Mouse (Mus musculus) limb, embryonic 13.5 days (tissue): ENCODE measurements at regions not wholly inside any gene's neighbourhood (a gene's known extent, or its start where the extent isn't known, plus 50 kb on each side); places are given as distances from the start of the nearest gene placed in this dataset.

Experiments used
- ATAC-seq: fragments of 200-750 bp; cut with Nextera tagmentation; 2 replicates; pipeline ENCODE4 v1.8.0; 2017; ENCODE audit warnings: low read depth, moderate number of reproducible peaks, moderate TSS enrichment; ENCODE audit not compliant: low FRiP score
- H3K27ac ChIP-seq: fragments of 300-500 bp; sonication (generic); 2 replicates; pipeline ENCODE4 v1.5.1; 2015; ENCODE audit warnings: inconsistent platforms, mild to moderate bottlenecking, moderate library complexity
- H3K27me3 ChIP-seq: fragments of 300-500 bp; sonication (generic); 2 replicates; pipeline ENCODE4 v1.6.1; 2015; ENCODE audit warnings: mild to moderate bottlenecking, inconsistent platforms
- H3K36me3 ChIP-seq: fragments of 300-500 bp; sonication (generic); 2 replicates; pipeline ENCODE4 v1.6.1; 2015; ENCODE audit warnings: inconsistent platforms, mild to moderate bottlenecking, moderate library complexity
- H3K4me1 ChIP-seq: fragments of 300-500 bp; sonication (generic); 2 replicates; pipeline ENCODE4 v1.6.1; 2015; ENCODE audit warnings: inconsistent platforms
- H3K4me2 ChIP-seq: fragments of 300-500 bp; sonication (generic); replicated peaks from 2 replicates; pipeline ENCODE4 v1.6.1; 2015; ENCODE audit warnings: inconsistent platforms, mild to moderate bottlenecking, moderate library complexity
- H3K4me3 ChIP-seq: fragments of 300-500 bp; sonication (generic); 2 replicates; pipeline ENCODE4 v1.5.1; 2015; ENCODE audit warnings: moderate library complexity, mild to moderate bottlenecking, inconsistent platforms
- H3K9ac ChIP-seq: fragments of 300-500 bp; sonication (generic); 2 replicates; pipeline ENCODE4 v1.6.1; 2015; ENCODE audit warnings: mild to moderate bottlenecking, inconsistent platforms
- H3K9me3 ChIP-seq: fragments of 300-500 bp; sonication (generic); 2 replicates; pipeline ENCODE4 v1.6.1; 2016; ENCODE audit warnings: inconsistent platforms
- WGBS: fragments of 180-500 bp; shearing (Covaris S2); methylation state at CpG from one replicate; pipeline ENCODE4 v1.1.7; 2015; 5-methylcytosine and 5-hydroxymethylcytosine counted together

DNA sequence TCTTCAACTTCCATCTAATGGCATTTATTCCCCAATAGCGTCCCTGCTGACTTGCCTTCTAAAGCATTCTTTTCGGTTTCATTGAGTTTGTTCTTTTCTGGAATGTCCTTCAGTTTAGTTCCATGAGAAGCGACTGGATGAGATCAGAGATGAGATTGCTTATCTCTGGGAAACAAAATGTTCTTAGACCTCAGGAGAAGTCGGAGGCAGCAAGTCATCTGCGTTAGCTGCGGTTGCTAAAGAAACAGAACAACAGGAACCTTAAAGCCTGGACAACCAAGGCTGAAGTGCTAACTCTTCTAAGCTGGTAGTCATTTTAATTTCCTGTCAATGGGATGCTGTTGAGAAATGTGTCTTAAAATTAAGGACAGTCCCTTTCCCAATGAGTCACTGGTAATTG lies 365.3 kb downstream of the Pbx1 start:
- no peak overlapping the region for H3K4me2 ChIP-seq
- WGBS = 72% methylated on average over 6 of the region's 6 CpGs
- no peaks in the 10 kb centered on the region for H3K27me3 ChIP-seq
- no peak overlapping the region for H3K4me3 ChIP-seq
- ATAC-seq = no peak
- H3K36me3 ChIP-seq = no peaks in the 10 kb centered on the region
- H3K27ac ChIP-seq = no peak overlapping the region
- H3K4me1 ChIP-seq = no peaks in the 10 kb centered on the region
- no peak overlapping the region for H3K9ac ChIP-seq
- H3K9me3 ChIP-seq = no peaks in the 10 kb centered on the region

- no peak overlapping the region for H3K4me2 ChIP-seq
- no peaks in the 10 kb centered on the region for H3K27me3 ChIP-seq
- no peaks in the 10 kb centered on the region for H3K4me1 ChIP-seq
- H3K27ac ChIP-seq = no peak overlapping the region
- H3K36me3 ChIP-seq = no peaks in the 10 kb centered on the region
- no peak overlapping the region for H3K9ac ChIP-seq
- no peak for ATAC-seq
- no peak overlapping the region for H3K4me3 ChIP-seq
- no peaks in the 10 kb centered on the region for H3K9me3 ChIP-seq
- 77% methylated on average over 9 of the region's 9 CpGs for WGBS
Measured at GRCm38 (mm10) chr1:168068003-168068919, 363.8 kb downstream of the Pbx1 start.

DNA sequence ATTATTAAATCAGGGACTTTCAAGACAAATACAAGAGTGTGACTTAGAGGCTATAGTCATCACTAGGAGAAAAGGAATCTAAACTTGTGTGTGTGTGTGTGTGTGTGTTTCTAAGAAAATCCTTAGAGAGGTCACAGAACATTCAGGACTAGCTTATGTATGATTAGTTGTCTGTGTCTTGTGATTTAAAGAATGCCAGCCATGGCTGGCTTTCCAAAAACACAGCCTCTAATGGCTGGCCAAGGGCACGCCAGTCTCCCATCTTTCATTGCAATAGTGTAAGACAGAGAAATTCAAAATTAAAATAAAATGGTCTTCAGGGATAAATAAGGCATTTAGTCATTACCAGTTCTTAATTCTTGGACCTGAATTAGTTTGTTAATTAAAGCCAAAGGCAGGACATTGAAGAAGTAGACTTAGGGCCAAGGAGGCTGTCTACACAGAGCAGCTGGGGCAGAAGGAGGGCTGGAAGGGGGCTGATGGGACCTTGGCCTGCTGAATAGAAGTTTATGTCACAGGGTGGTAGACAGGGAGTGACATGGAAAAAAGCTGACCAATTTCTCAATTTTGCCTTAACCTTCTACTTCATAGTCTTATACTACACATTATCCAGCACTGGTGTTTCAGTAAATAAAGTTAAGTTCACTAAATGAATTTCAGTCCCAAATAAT lies 363.0 kb downstream of the Pbx1 start:
- Histone ChIP-seq H3K4me1 (no peaks in the 10 kb centered on the region), H3K4me2 (no peak overlapping the region), H3K27ac (no peak overlapping the region), H3K27me3 (peaks cover 3% of the 10 kb centered on the region; the same call in 1 of the 2 replicates), H3K36me3 (no peaks in the 10 kb centered on the region), H3K4me3 (no peak overlapping the region), H3K9ac (no peak overlapping the region), H3K9me3 (no peaks in the 10 kb centered on the region)
- WGBS = 88% methylated on average over 1 of the region's 1 CpGs
- no peak for ATAC-seq
